Mouse (Mus musculus): ENCODE measurements around the gene Col24a1. TPM values are rescaled to one million over a fixed set of nuclear protein-coding genes. Genes with fewer than 3 reads are reported as not detected.

Gene Col24a1
- 2.1 and 2.4 TPM in 2 replicates for polyA plus RNA-seq (2015; fragmentation: Nextera tagmentation; extraction: Ambion mirVana)

GRCm38 (mm10) chr3:145292337-145293134 is at the start of gene Col24a1:
TSS of gene Col24a1 (plus strand) at chr3:145292472.
- no peaks in the 10 kb centered on the region for H3K36me3 ChIP-seq (ENCODE audit: control insufficient read depth, insufficient read depth, low read length)
- ATAC-seq (ENCODE audit: low read depth) = peak; percentile 48
- peak within 1 kb of the TSS; percentile 57 for H3K9ac ChIP-seq (ENCODE audit: low read length)
- peak within 1 kb of the TSS; percentile 83 for H3K4me2 ChIP-seq (ENCODE audit: low read depth, low read length)
- peak within 1 kb of the TSS; percentile 60 for H3K27ac ChIP-seq (ENCODE audit: low read length)
- H3K4me3 ChIP-seq (ENCODE audit: low read length) = peak within 1 kb of the TSS; percentile 53
- WGBS = under 1% methylated on average over 22 of the region's 22 CpGs
- no peaks in the 10 kb centered on the region for H3K27me3 ChIP-seq (ENCODE audit: control insufficient read depth, insufficient read depth, low read depth, low read length)
- no peaks in the 10 kb centered on the region for H3K9me3 ChIP-seq (ENCODE audit: control insufficient read depth, low read length)
- peaks cover 12% of the 10 kb centered on the region for H3K4me1 ChIP-seq (replicated peaks; ENCODE audit: control insufficient read depth, insufficient read depth, low read length)

GRCm38 (mm10) chr3:145248040-145248439 is 44.2 kb upstream of the Col24a1 start:
- no peaks in the 10 kb centered on the region for H3K27me3 ChIP-seq (ENCODE audit: control insufficient read depth, insufficient read depth, low read depth, low read length)
- H3K4me3 ChIP-seq (ENCODE audit: low read length) = no peak overlapping the region
- ATAC-seq (ENCODE audit: low read depth) = no peak
- H3K9me3 ChIP-seq (ENCODE audit: control insufficient read depth, low read length) = no peaks in the 10 kb centered on the region
- H3K9ac ChIP-seq (ENCODE audit: low read length) = no peak overlapping the region
- H3K27ac ChIP-seq (ENCODE audit: low read length) = no peak overlapping the region
- H3K4me2 ChIP-seq (ENCODE audit: low read depth, low read length) = no peak overlapping the region
- H3K4me1 ChIP-seq (replicated peaks; ENCODE audit: control insufficient read depth, insufficient read depth, low read length) = no peaks in the 10 kb centered on the region
- no peaks in the 10 kb centered on the region for H3K36me3 ChIP-seq (ENCODE audit: control insufficient read depth, insufficient read depth, low read length)
- WGBS = 74% methylated on average over 2 of the region's 2 CpGs

- no peak overlapping the region for H3K27ac ChIP-seq (ENCODE audit: low read length)
- no peaks in the 10 kb centered on the region for H3K36me3 ChIP-seq (ENCODE audit: control insufficient read depth, insufficient read depth, low read length)
- WGBS = 78% methylated on average over 5 of the region's 5 CpGs
Measured at GRCm38 (mm10) chr3:145253066-145253465, 39.2 kb upstream of the Col24a1 start.

GRCm38 (mm10) chr3:145254764-145255396 is 37.4 kb upstream of the Col24a1 start:
- 59% methylated on average over 3 of the region's 3 CpGs for WGBS
- no peak for ATAC-seq (ENCODE audit: low read depth)
- no peaks in the 10 kb centered on the region for H3K4me1 ChIP-seq (replicated peaks; ENCODE audit: control insufficient read depth, insufficient read depth, low read length)
- H3K4me2 ChIP-seq (ENCODE audit: low read depth, low read length) = no peak overlapping the region
- H3K36me3 ChIP-seq (ENCODE audit: control insufficient read depth, insufficient read depth, low read length) = no peaks in the 10 kb centered on the region
- H3K9me3 ChIP-seq (ENCODE audit: control insufficient read depth, low read length) = no peaks in the 10 kb centered on the region
- H3K4me3 ChIP-seq (ENCODE audit: low read length) = no peak overlapping the region
- no peak overlapping the region for H3K27ac ChIP-seq (ENCODE audit: low read length)
- H3K27me3 ChIP-seq (ENCODE audit: control insufficient read depth, insufficient read depth, low read depth, low read length) = no peaks in the 10 kb centered on the region
- no peak overlapping the region for H3K9ac ChIP-seq (ENCODE audit: low read length)

More at GRCm38 (mm10) chr3:145253066-145253465, 39.2 kb upstream of the Col24a1 start:
- Histone ChIP-seq H3K4me3 (ENCODE audit: low read length) (no peak overlapping the region), H3K27me3 (ENCODE audit: control insufficient read depth, insufficient read depth, low read depth, low read length) (no peaks in the 10 kb centered on the region), H3K4me2 (ENCODE audit: low read depth, low read length) (no peak overlapping the region), H3K9me3 (ENCODE audit: control insufficient read depth, low read length) (no peaks in the 10 kb centered on the region), H3K4me1 (replicated peaks; ENCODE audit: control insufficient read depth, insufficient read depth, low read length) (no peaks in the 10 kb centered on the region), H3K9ac (ENCODE audit: low read length) (no peak overlapping the region)
- no peak for ATAC-seq (ENCODE audit: low read depth)

GRCm38 (mm10) chr3:145256647-145257046 is 35.6 kb upstream of the Col24a1 start:
- no peak for ATAC-seq (ENCODE audit: low read depth)
- Histone ChIP-seq H3K27ac (ENCODE audit: low read length) (no peak overlapping the region), H3K4me2 (ENCODE audit: low read depth, low read length) (no peak overlapping the region), H3K36me3 (ENCODE audit: control insufficient read depth, insufficient read depth, low read length) (no peaks in the 10 kb centered on the region), H3K4me3 (ENCODE audit: low read length) (no peak overlapping the region), H3K4me1 (replicated peaks; ENCODE audit: control insufficient read depth, insufficient read depth, low read length) (no peaks in the 10 kb centered on the region), H3K9me3 (ENCODE audit: control insufficient read depth, low read length) (no peaks in the 10 kb centered on the region), H3K27me3 (ENCODE audit: control insufficient read depth, insufficient read depth, low read depth, low read length) (no peaks in the 10 kb centered on the region), H3K9ac (ENCODE audit: low read length) (no peak overlapping the region)
- 55% methylated on average over 7 of the region's 7 CpGs for WGBS

- no peak overlapping the region for H3K27ac ChIP-seq (ENCODE audit: low read length)
- H3K9me3 ChIP-seq (ENCODE audit: control insufficient read depth, low read length) = no peaks in the 10 kb centered on the region
- H3K4me2 ChIP-seq (ENCODE audit: low read depth, low read length) = no peak overlapping the region
- H3K27me3 ChIP-seq (ENCODE audit: control insufficient read depth, insufficient read depth, low read depth, low read length) = no peaks in the 10 kb centered on the region
- H3K4me1 ChIP-seq (replicated peaks; ENCODE audit: control insufficient read depth, insufficient read depth, low read length) = no peaks in the 10 kb centered on the region
- no peak overlapping the region for H3K4me3 ChIP-seq (ENCODE audit: low read length)
- WGBS = 76% methylated on average over 6 of the region's 6 CpGs
- no peaks in the 10 kb centered on the region for H3K36me3 ChIP-seq (ENCODE audit: control insufficient read depth, insufficient read depth, low read length)
- ATAC-seq (ENCODE audit: low read depth) = no peak
- no peak overlapping the region for H3K9ac ChIP-seq (ENCODE audit: low read length)
Measured at GRCm38 (mm10) chr3:145259678-145260077, 32.6 kb upstream of the Col24a1 start.

GRCm38 (mm10) chr3:145263131-145263530 is 29.1 kb upstream of the Col24a1 start:
- H3K4me3 ChIP-seq (ENCODE audit: low read length) = no peak overlapping the region
- H3K27ac ChIP-seq (ENCODE audit: low read length) = no peak overlapping the region
- no peaks in the 10 kb centered on the region for H3K27me3 ChIP-seq (ENCODE audit: control insufficient read depth, insufficient read depth, low read depth, low read length)
- H3K9ac ChIP-seq (ENCODE audit: low read length) = no peak overlapping the region
- no peaks in the 10 kb centered on the region for H3K9me3 ChIP-seq (ENCODE audit: control insufficient read depth, low read length)
- WGBS = 42% methylated on average over 4 of the region's 4 CpGs
- no peaks in the 10 kb centered on the region for H3K36me3 ChIP-seq (ENCODE audit: control insufficient read depth, insufficient read depth, low read length)
- peak; percentile 71 for ATAC-seq (ENCODE audit: low read depth)
- H3K4me2 ChIP-seq (ENCODE audit: low read depth, low read length) = no peak overlapping the region
- no peaks in the 10 kb centered on the region for H3K4me1 ChIP-seq (replicated peaks; ENCODE audit: control insufficient read depth, insufficient read depth, low read length)

GRCm38 (mm10) chr3:145268066-145268465 is 24.2 kb upstream of the Col24a1 start:
- no peak overlapping the region for H3K9ac ChIP-seq (ENCODE audit: low read length)
- H3K4me1 ChIP-seq (replicated peaks; ENCODE audit: control insufficient read depth, insufficient read depth, low read length) = no peaks in the 10 kb centered on the region
- no peak overlapping the region for H3K4me2 ChIP-seq (ENCODE audit: low read depth, low read length)
- no peaks in the 10 kb centered on the region for H3K36me3 ChIP-seq (ENCODE audit: control insufficient read depth, insufficient read depth, low read length)
- H3K4me3 ChIP-seq (ENCODE audit: low read length) = no peak overlapping the region
- 43% methylated on average over 7 of the region's 7 CpGs for WGBS
- ATAC-seq (ENCODE audit: low read depth) = peak; percentile 52; the same call in 1 of the 2 replicates
- no peaks in the 10 kb centered on the region for H3K9me3 ChIP-seq (ENCODE audit: control insufficient read depth, low read length)
- H3K27ac ChIP-seq (ENCODE audit: low read length) = no peak overlapping the region
- no peaks in the 10 kb centered on the region for H3K27me3 ChIP-seq (ENCODE audit: control insufficient read depth, insufficient read depth, low read depth, low read length)

- peak; percentile 47; the same call in 1 of the 2 replicates for ATAC-seq (ENCODE audit: low read depth)
Measured at GRCm38 (mm10) chr3:145274191-145274590, 18.1 kb upstream of the Col24a1 start.

More at GRCm38 (mm10) chr3:145274191-145274590, 18.1 kb upstream of the Col24a1 start:
- Histone ChIP-seq H3K9ac (ENCODE audit: low read length) (no peak overlapping the region), H3K36me3 (ENCODE audit: control insufficient read depth, insufficient read depth, low read length) (no peaks in the 10 kb centered on the region), H3K4me2 (ENCODE audit: low read depth, low read length) (no peak overlapping the region), H3K9me3 (ENCODE audit: control insufficient read depth, low read length) (no peaks in the 10 kb centered on the region), H3K4me1 (replicated peaks; ENCODE audit: control insufficient read depth, insufficient read depth, low read length) (no peaks in the 10 kb centered on the region), H3K27ac (ENCODE audit: low read length) (no peak overlapping the region), H3K4me3 (ENCODE audit: low read length) (no peak overlapping the region), H3K27me3 (ENCODE audit: control insufficient read depth, insufficient read depth, low read depth, low read length) (no peaks in the 10 kb centered on the region)
- 43% methylated on average over 6 of the region's 6 CpGs for WGBS

Data from lung, embryonic 16.5 days (tissue).